ENCODE assay signal across 8 mouse cellular contexts in the genomic region with DNA sequence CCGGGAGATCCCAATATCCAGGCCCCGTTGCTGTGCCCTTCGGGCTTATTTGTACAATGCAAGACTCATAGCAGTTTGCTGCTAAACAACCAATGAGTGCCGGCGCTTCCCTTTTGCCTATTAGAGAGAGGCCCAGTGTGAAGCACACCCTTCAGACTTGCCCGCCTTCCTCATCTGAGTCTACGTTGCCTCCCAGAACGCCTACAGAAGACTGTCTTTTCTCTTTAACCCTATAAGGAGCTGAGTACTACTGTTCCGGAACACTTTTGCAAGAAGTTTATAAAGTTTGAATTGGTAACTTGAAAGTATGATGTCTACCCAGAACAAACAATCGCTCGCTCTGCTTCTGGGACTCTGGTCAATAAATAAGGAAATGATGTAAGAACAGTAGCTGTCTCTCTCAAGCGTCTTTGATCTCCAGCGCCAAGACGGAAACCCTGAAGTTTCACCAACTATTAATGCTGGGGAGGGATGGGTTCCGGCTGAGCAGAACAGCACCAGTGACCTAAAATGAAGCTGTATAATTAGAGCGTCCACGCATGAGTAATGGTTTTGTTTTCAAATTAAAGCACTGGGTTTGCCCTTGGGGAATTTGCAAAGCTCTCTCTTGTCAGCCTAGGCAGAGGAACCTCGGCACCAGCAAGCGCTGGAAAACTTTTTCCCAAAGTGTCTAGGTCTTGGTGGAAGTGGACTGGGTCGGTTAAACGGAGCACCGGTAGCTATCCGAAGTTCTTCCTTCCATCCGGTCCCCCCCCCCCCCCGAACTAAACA. TPM values are rescaled to one million over a fixed set of nuclear protein-coding genes. Genes with fewer than 3 reads are reported as not detected.
A peak's percentile ranks its signal among the peaks of the same experiment; 100 is the strongest.
DNase-seq lines count a peak whose midpoint lies in the region; ATAC-seq and TF ChIP-seq lines count a peak whose summit lies in the region.

No protein-coding gene starts in this region.

- peak overlapping the region; percentile 100 for H3K4me2 ChIP-seq in hindbrain, embryonic 15.5 days
- peak overlapping the region; percentile 99 for H3K4me2 ChIP-seq in midbrain, postnatal 0 days (ENCODE audit: low read depth, low read length, poor library complexity, severe bottlenecking)
- peak overlapping the region; percentile 56 for H3K4me2 ChIP-seq in stomach, embryonic 14.5 days (replicated peaks; ENCODE audit: low read depth, low read length)

- H3K4me1 ChIP-seq in hindbrain, embryonic 15.5 days (replicated peaks), result peaks cover 8% of the 10 kb centered on the region; the same call in 1 of the 2 replicates
- H3K4me1 ChIP-seq in midbrain, postnatal 0 days (ENCODE audit: insufficient read depth, low read length), result no peaks in the 10 kb centered on the region
- no peaks in the 10 kb centered on the region for H3K4me1 ChIP-seq in stomach, embryonic 14.5 days (ENCODE audit: control insufficient read depth, insufficient read depth, low read length)

- H3K27me3 ChIP-seq in hindbrain, embryonic 15.5 days, result no peaks in the 10 kb centered on the region; the same call in 1 of the 2 replicates
- peaks cover 6% of the 10 kb centered on the region; the same call in 1 of the 2 replicates for H3K27me3 ChIP-seq in midbrain, postnatal 0 days (ENCODE audit: insufficient read depth, low read length)
- no peaks in the 10 kb centered on the region for H3K27me3 ChIP-seq in stomach, embryonic 14.5 days (ENCODE audit: control insufficient read depth, insufficient read depth, low read length)

- H3K9ac ChIP-seq in hindbrain, embryonic 15.5 days, result peak overlapping the region; percentile 63; the same call in 1 of the 2 replicates
- H3K9ac ChIP-seq in midbrain, postnatal 0 days (replicated peaks; ENCODE audit: low read length, poor library complexity, severe bottlenecking), result 0 out of 2 replicates have a peak overlapping the region, but pooled peaks have one; percentile 55
- peak overlapping the region; percentile 58; the same call in 1 of the 2 replicates for H3K9ac ChIP-seq in stomach, embryonic 14.5 days (replicated peaks; ENCODE audit: low read depth, low read length)

- H3K9me3 ChIP-seq in hindbrain, embryonic 15.5 days, result no peaks in the 10 kb centered on the region
- H3K9me3 ChIP-seq in midbrain, postnatal 0 days (ENCODE audit: low read length), result no peaks in the 10 kb centered on the region
- H3K9me3 ChIP-seq in stomach, embryonic 14.5 days (ENCODE audit: control insufficient read depth, low read depth, low read length), result no peaks in the 10 kb centered on the region

- peak; percentile 76 for ATAC-seq in hindbrain, embryonic 15.5 days (ENCODE audit: low FRiP score, low read depth)
- ATAC-seq in midbrain, postnatal 0 days (ENCODE audit: low FRiP score), result peak; percentile 77
- peak; percentile 80; the same call in 1 of the 2 replicates for ATAC-seq in stomach, embryonic 14.5 days (ENCODE audit: insufficient number of reproducible peaks, insufficient read depth, low FRiP score, low read depth)

- WGBS in hindbrain, embryonic 15.5 days, result 5% methylated on average over 24 of the region's 25 CpGs
- WGBS in midbrain, postnatal 0 days, result 6% methylated on average over 23 of the region's 25 CpGs
- WGBS in stomach, embryonic 14.5 days, result 6% methylated on average over 23 of the region's 25 CpGs

- H3K36me3 ChIP-seq in hindbrain, embryonic 15.5 days, result no peaks in the 10 kb centered on the region
- H3K36me3 ChIP-seq in midbrain, postnatal 0 days (ENCODE audit: insufficient read depth, low read length), result no peaks in the 10 kb centered on the region
- H3K36me3 ChIP-seq in stomach, embryonic 14.5 days (ENCODE audit: control insufficient read depth, insufficient read depth, low read length), result no peaks in the 10 kb centered on the region

- TF ChIP-seq POLR2A in brain, embryonic 14.5 days (IDR thresholded peaks at IDR 0.05; ENCODE audit: borderline replicate concordance, extremely low read depth, insufficient read depth, insufficient read length, poor library complexity, severe bottlenecking), result no peak

- TF ChIP-seq CTCF in brain, embryonic 14.5 days (IDR thresholded peaks at IDR 0.05; ENCODE audit: borderline replicate concordance, extremely low read depth, insufficient read depth, insufficient read length), result no peak
- no peak for TF ChIP-seq CTCF in midbrain, postnatal 0 days (IDR thresholded peaks at IDR 0.05)

- peak overlapping the region; percentile 68 for H3K4me3 ChIP-seq in hindbrain, embryonic 15.5 days
- peak overlapping the region; percentile 61 for H3K4me3 ChIP-seq in midbrain, postnatal 0 days (ENCODE audit: low read depth, low read length)
- H3K4me3 ChIP-seq in stomach, embryonic 14.5 days (ENCODE audit: low read depth, low read length), result peak overlapping the region; percentile 57

- peak overlapping the region; percentile 82 for H3K27ac ChIP-seq in hindbrain, embryonic 15.5 days (replicated peaks)
- peak overlapping the region; percentile 38; the same call in 1 of the 2 replicates for H3K27ac ChIP-seq in midbrain, postnatal 0 days (ENCODE audit: low read depth, low read length)
- peak overlapping the region; percentile 86 for H3K27ac ChIP-seq in stomach, embryonic 14.5 days (ENCODE audit: low read length)

- peak; percentile 15 to 20 for DNase-seq in cerebellum, postnatal 14 days
- no peak for DNase-seq in cerebellum, adult 8-10 months
- DNase-seq in brain, embryonic 14.5 days (ENCODE audit: low read depth), result peak; percentile 85
- peak; percentile 55 for DNase-seq in forelimb bud, embryonic 11.5 days (ENCODE audit: low read depth, low spot score)
- DNase-seq in liver, result peak; percentile 91
- DNase-seq in midbrain, postnatal 0 days (ENCODE audit: low spot score), result peak; percentile 61

RNA-seq across cellular contexts. Expression of gene Pon2, which starts 0.7 kb away (rescaled TPM):
- polyA plus RNA-seq in brain, embryonic 14.5 days (2012; rRNA removed), result 9.7 and 14.0 TPM in 2 replicates
- polyA plus RNA-seq in hindbrain, embryonic 15.5 days (2015; fragmentation: Nextera tagmentation; extraction: Ambion mirVana), result 33.9 and 34.4 TPM in 2 replicates
- 21.1 TPM in 2 replicates for total RNA-seq in midbrain, postnatal 0 days (2014; rRNA removed)
- 29.9 and 30.8 TPM in 2 replicates for polyA plus RNA-seq in midbrain, postnatal 0 days (2015; fragmentation: Nextera tagmentation; extraction: Ambion mirVana)
- 50.8 and 56.5 TPM in 2 replicates for polyA plus RNA-seq in stomach, embryonic 14.5 days (2014; fragmentation: Nextera tagmentation; extraction: Ambion mirVana)

RNA-seq across cellular contexts. Expression of gene Pon3, which starts 41.4 kb away (rescaled TPM):
- 2.3 and 3.5 TPM in 2 replicates for polyA plus RNA-seq in brain, embryonic 14.5 days (2012; rRNA removed)
- polyA plus RNA-seq in hindbrain, embryonic 15.5 days (2015; fragmentation: Nextera tagmentation; extraction: Ambion mirVana), result 4.8 and 5.2 TPM in 2 replicates
- total RNA-seq in midbrain, postnatal 0 days (2014; rRNA removed), result 0.99 and 4.7 TPM in 2 replicates
- 3.0 and 4.0 TPM in 2 replicates for polyA plus RNA-seq in midbrain, postnatal 0 days (2015; fragmentation: Nextera tagmentation; extraction: Ambion mirVana)
- 16.3 and 20.1 TPM in 2 replicates for polyA plus RNA-seq in stomach, embryonic 14.5 days (2014; fragmentation: Nextera tagmentation; extraction: Ambion mirVana)
